Mouse (Mus musculus): Measurements from ENCODE around the gene BC048507. TPM values are rescaled to one million over a fixed set of nuclear protein-coding genes. Genes with fewer than 3 reads are reported as not detected.
"Not testable (repeated sequence)": the region's sequence is repeated elsewhere in the genome, so short reads cannot be mapped to it uniquely, and the experiment has no call there.

BC048507 gene
- not detected in 2 replicates for polyA plus RNA-seq (2014; fragmentation: Nextera tagmentation; extraction: Ambion mirVana)

- Histone ChIP-seq H3K4me3 (ENCODE audit: low read depth, low read length) (no peak within 1 kb of the TSS), H3K4me1 (ENCODE audit: control insufficient read depth, insufficient read depth, low read length) (no peaks in the 10 kb centered on the region), H3K27ac (ENCODE audit: low read length) (no peak within 1 kb of the TSS), H3K9ac (replicated peaks; ENCODE audit: low read depth, low read length) (no peak within 1 kb of the TSS), H3K9me3 (ENCODE audit: control insufficient read depth, low read depth, low read length) (no peaks in the 10 kb centered on the region), H3K27me3 (ENCODE audit: control insufficient read depth, insufficient read depth, low read length) (no peaks in the 10 kb centered on the region), H3K36me3 (ENCODE audit: control insufficient read depth, insufficient read depth, low read length) (no peaks in the 10 kb centered on the region), H3K4me2 (replicated peaks; ENCODE audit: low read depth, low read length) (no peak within 1 kb of the TSS)
- no peak for ATAC-seq (ENCODE audit: insufficient number of reproducible peaks, insufficient read depth, low FRiP score, low read depth)
- 78% methylated on average over 11 of the region's 11 CpGs for WGBS
Observed at GRCm38 (mm10) chr13:67863026-67863425, at the start of gene BC048507. Gene BC048507, plus strand, starts transcription at chr13:67863326.

- Histone ChIP-seq H3K9ac (replicated peaks; ENCODE audit: low read depth, low read length) (peak within 1 kb of the TSS; percentile 45), H3K27me3 (ENCODE audit: control insufficient read depth, insufficient read depth, low read length) (no peaks in the 10 kb centered on the region), H3K4me2 (replicated peaks; ENCODE audit: low read depth, low read length) (peak within 1 kb of the TSS; percentile 64), H3K4me3 (ENCODE audit: low read depth, low read length) (peak within 1 kb of the TSS; percentile 85), H3K36me3 (ENCODE audit: control insufficient read depth, insufficient read depth, low read length) (no peaks in the 10 kb centered on the region), H3K9me3 (ENCODE audit: control insufficient read depth, low read depth, low read length) (no peaks in the 10 kb centered on the region), H3K4me1 (ENCODE audit: control insufficient read depth, insufficient read depth, low read length) (no peaks in the 10 kb centered on the region), H3K27ac (ENCODE audit: low read length) (peak within 1 kb of the TSS; percentile 87)
- ATAC-seq (ENCODE audit: insufficient number of reproducible peaks, insufficient read depth, low FRiP score, low read depth), result peak; percentile 95
- WGBS, result 3% methylated on average over 31 of the region's 31 CpGs
Observed at GRCm38 (mm10) chr13:67813710-67814660, 49.1 kb upstream of the BC048507 start, which contains the start of gene Zfp273. Gene Zfp273, plus strand, starts transcription at chr13:67813740.

DNA sequence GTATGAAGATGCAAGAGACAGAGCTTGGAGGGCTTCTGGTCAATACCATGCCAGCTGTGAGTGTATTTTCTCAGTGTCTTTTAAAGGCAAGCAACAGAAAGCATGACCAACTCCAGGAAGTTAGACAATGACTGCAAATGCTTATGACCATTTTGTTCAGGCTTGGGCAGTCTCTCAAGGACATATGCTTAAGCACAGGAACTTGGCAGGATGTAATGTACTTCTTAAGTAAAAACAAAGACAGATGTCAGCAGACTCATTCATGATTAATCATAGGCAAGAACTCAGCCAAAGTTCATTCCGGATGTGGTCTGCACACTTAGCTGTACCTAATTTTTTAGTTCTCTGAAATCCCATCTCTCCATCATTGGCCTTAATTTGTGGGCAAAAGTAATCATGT lies 44.5 kb upstream of the BC048507 start:
- no peak overlapping the region for H3K9ac ChIP-seq (replicated peaks; ENCODE audit: low read depth, low read length)
- H3K36me3 ChIP-seq (ENCODE audit: control insufficient read depth, insufficient read depth, low read length), result no peaks in the 10 kb centered on the region
- H3K27me3 ChIP-seq (ENCODE audit: control insufficient read depth, insufficient read depth, low read length), result no peaks in the 10 kb centered on the region
- H3K4me2 ChIP-seq (replicated peaks; ENCODE audit: low read depth, low read length), result no peak overlapping the region
- H3K4me1 ChIP-seq (ENCODE audit: control insufficient read depth, insufficient read depth, low read length), result no peaks in the 10 kb centered on the region
- no peak overlapping the region for H3K4me3 ChIP-seq (ENCODE audit: low read depth, low read length)
- 78% methylated on average over 1 of the region's 1 CpGs for WGBS
- H3K9me3 ChIP-seq (ENCODE audit: control insufficient read depth, low read depth, low read length), result no peaks in the 10 kb centered on the region
- H3K27ac ChIP-seq (ENCODE audit: low read length), result no peak overlapping the region
- no peak for ATAC-seq (ENCODE audit: insufficient number of reproducible peaks, insufficient read depth, low FRiP score, low read depth)

DNA sequence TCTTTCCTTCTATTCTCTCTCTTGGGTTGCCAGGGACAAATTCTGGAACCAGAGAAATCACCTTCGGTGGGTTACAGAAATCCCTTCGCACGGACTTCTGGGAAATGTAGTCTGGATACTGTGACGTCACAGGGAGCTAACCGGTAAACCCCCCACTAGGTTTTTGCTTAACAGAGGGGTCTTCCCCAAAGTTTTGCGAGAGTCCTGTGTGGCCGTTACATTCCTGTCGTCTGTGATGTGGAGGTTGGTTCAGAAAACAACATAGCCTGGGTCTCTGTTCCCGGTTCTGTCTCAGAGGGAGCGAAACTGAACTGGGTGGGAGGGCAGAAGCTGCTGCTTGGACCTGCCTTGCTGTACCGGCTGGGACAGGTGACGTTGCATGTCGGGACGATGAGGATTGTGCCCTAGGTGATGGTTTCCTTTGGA lies 32.2 kb upstream of the BC048507 start, which contains the start of gene Gm10037:
Gene Gm10037 (plus strand): TSS at position 196 of the 426 bp plus-strand sequence.
- no peaks in the 10 kb centered on the region for H3K4me1 ChIP-seq (ENCODE audit: control insufficient read depth, insufficient read depth, low read length)
- ATAC-seq (ENCODE audit: insufficient number of reproducible peaks, insufficient read depth, low FRiP score, low read depth), result peak; percentile 86; the same call in 1 of the 2 replicates
- peak within 1 kb of the TSS; percentile 39 for H3K9ac ChIP-seq (replicated peaks; ENCODE audit: low read depth, low read length)
- H3K36me3 ChIP-seq (ENCODE audit: control insufficient read depth, insufficient read depth, low read length), result peaks cover 8% of the 10 kb centered on the region; the same call in 1 of the 2 replicates
- H3K4me3 ChIP-seq (ENCODE audit: low read depth, low read length), result peak within 1 kb of the TSS; percentile 51
- H3K27me3 ChIP-seq (ENCODE audit: control insufficient read depth, insufficient read depth, low read length), result no peaks in the 10 kb centered on the region
- peak within 1 kb of the TSS; percentile 68 for H3K4me2 ChIP-seq (replicated peaks; ENCODE audit: low read depth, low read length)
- H3K9me3 ChIP-seq (ENCODE audit: control insufficient read depth, low read depth, low read length), result no peaks in the 10 kb centered on the region
- H3K27ac ChIP-seq (ENCODE audit: low read length), result no peak within 1 kb of the TSS
- WGBS, result 3% methylated on average over 14 of the region's 14 CpGs

GRCm38 (mm10) chr13:67833137-67833536 lies 30.0 kb upstream of the BC048507 start:
- H3K27me3 ChIP-seq (ENCODE audit: control insufficient read depth, insufficient read depth, low read length); H3K36me3 ChIP-seq (ENCODE audit: control insufficient read depth, insufficient read depth, low read length); H3K4me3 ChIP-seq (ENCODE audit: low read depth, low read length); H3K9me3 ChIP-seq (ENCODE audit: control insufficient read depth, low read depth, low read length); H3K4me1 ChIP-seq (ENCODE audit: control insufficient read depth, insufficient read depth, low read length); ATAC-seq (ENCODE audit: insufficient number of reproducible peaks, insufficient read depth, low FRiP score, low read depth); H3K9ac ChIP-seq (replicated peaks; ENCODE audit: low read depth, low read length); H3K4me2 ChIP-seq (replicated peaks; ENCODE audit: low read depth, low read length); H3K27ac ChIP-seq (ENCODE audit: low read length): not testable (repeated sequence)

GRCm38 (mm10) chr13:67843775-67844118 lies 19.4 kb upstream of the BC048507 start:
- Histone ChIP-seq H3K4me1 (ENCODE audit: control insufficient read depth, insufficient read depth, low read length) (0 out of 2 replicates have a peak, but pooled peaks cover 3% of the 10 kb centered on the region), H3K36me3 (ENCODE audit: control insufficient read depth, insufficient read depth, low read length) (no peaks in the 10 kb centered on the region), H3K27me3 (ENCODE audit: control insufficient read depth, insufficient read depth, low read length) (no peaks in the 10 kb centered on the region), H3K9me3 (ENCODE audit: control insufficient read depth, low read depth, low read length) (no peaks in the 10 kb centered on the region), H3K4me2 (replicated peaks; ENCODE audit: low read depth, low read length) (peak overlapping the region; percentile 37), H3K27ac (ENCODE audit: low read length) (no peak overlapping the region), H3K4me3 (ENCODE audit: low read depth, low read length) (peak overlapping the region; percentile 19; the same call in 1 of the 2 replicates), H3K9ac (replicated peaks; ENCODE audit: low read depth, low read length) (no peak overlapping the region; the same call in 1 of the 2 replicates)
- ATAC-seq (ENCODE audit: insufficient number of reproducible peaks, insufficient read depth, low FRiP score, low read depth), result no peak
- WGBS, result 46% methylated on average over 6 of the region's 6 CpGs

- H3K27me3 ChIP-seq (ENCODE audit: control insufficient read depth, insufficient read depth, low read length), result no peaks in the 10 kb centered on the region
- no peaks in the 10 kb centered on the region for H3K36me3 ChIP-seq (ENCODE audit: control insufficient read depth, insufficient read depth, low read length)
- H3K4me2 ChIP-seq (replicated peaks; ENCODE audit: low read depth, low read length), result peak overlapping the region; percentile 37
- no peak overlapping the region for H3K27ac ChIP-seq (ENCODE audit: low read length)
- no peak overlapping the region; the same call in 1 of the 2 replicates for H3K9ac ChIP-seq (replicated peaks; ENCODE audit: low read depth, low read length)
- 0 out of 2 replicates have a peak, but pooled peaks cover 3% of the 10 kb centered on the region for H3K4me1 ChIP-seq (ENCODE audit: control insufficient read depth, insufficient read depth, low read length)
- H3K9me3 ChIP-seq (ENCODE audit: control insufficient read depth, low read depth, low read length), result no peaks in the 10 kb centered on the region
- peak overlapping the region; percentile 19; the same call in 1 of the 2 replicates for H3K4me3 ChIP-seq (ENCODE audit: low read depth, low read length)
- ATAC-seq (ENCODE audit: insufficient number of reproducible peaks, insufficient read depth, low FRiP score, low read depth), result peak; percentile 58; the same call in 1 of the 2 replicates
- WGBS, result under 1% methylated on average over 16 of the region's 19 CpGs
Observed at GRCm38 (mm10) chr13:67844119-67844852, 18.8 kb upstream of the BC048507 start.

- H3K4me3 ChIP-seq (ENCODE audit: low read depth, low read length), result peak overlapping the region; percentile 19; the same call in 1 of the 2 replicates
- H3K27ac ChIP-seq (ENCODE audit: low read length), result no peak overlapping the region
- 0 out of 2 replicates have a peak, but pooled peaks have one; percentile 49 for ATAC-seq (ENCODE audit: insufficient number of reproducible peaks, insufficient read depth, low FRiP score, low read depth)
- no peaks in the 10 kb centered on the region for H3K9me3 ChIP-seq (ENCODE audit: control insufficient read depth, low read depth, low read length)
- H3K4me2 ChIP-seq (replicated peaks; ENCODE audit: low read depth, low read length), result peak overlapping the region; percentile 37
- H3K27me3 ChIP-seq (ENCODE audit: control insufficient read depth, insufficient read depth, low read length), result no peaks in the 10 kb centered on the region
- 0 out of 2 replicates have a peak, but pooled peaks cover 3% of the 10 kb centered on the region for H3K4me1 ChIP-seq (ENCODE audit: control insufficient read depth, insufficient read depth, low read length)
- no peaks in the 10 kb centered on the region for H3K36me3 ChIP-seq (ENCODE audit: control insufficient read depth, insufficient read depth, low read length)
- 23% methylated on average over 8 of the region's 8 CpGs for WGBS
- H3K9ac ChIP-seq (replicated peaks; ENCODE audit: low read depth, low read length), result no peak overlapping the region
Observed at GRCm38 (mm10) chr13:67844853-67845194, 18.3 kb upstream of the BC048507 start.
